Mouse (Mus musculus) small intestine, adult 2 months (tissue): ENCODE results near the gene Cnnm1. TPM values are rescaled to one million over a fixed set of nuclear protein-coding genes. Genes with fewer than 3 reads are reported as not detected.

Source experiments
- H3K27ac ChIP-seq: fragments of 200-500 bp; 2 replicates; pipeline ENCODE4 v1.5.1; 2012; ENCODE audit warnings: low read depth, low read length, control low read depth, inconsistent platforms; ENCODE audit not compliant: insufficient read depth
- H3K27me3 ChIP-seq: fragments of 200-500 bp; 2 replicates; pipeline ENCODE4 v1.6.1; 2012; ENCODE audit warnings: mild to moderate bottlenecking, moderate library complexity, low read length, inconsistent platforms; ENCODE audit not compliant: control insufficient read depth, insufficient read depth
- H3K36me3 ChIP-seq: fragments of 200-500 bp; 2 replicates; pipeline ENCODE4 v1.6.1; 2012; ENCODE audit warnings: mild to moderate bottlenecking, low read length, control low read depth, inconsistent platforms; ENCODE audit not compliant: control insufficient read depth, insufficient read depth
- H3K4me1 ChIP-seq: fragments of 200-500 bp; 2 replicates; pipeline ENCODE4 v1.6.1; 2012; ENCODE audit warnings: low read length, inconsistent platforms, mixed read lengths; ENCODE audit not compliant: control insufficient read depth, insufficient read depth, insufficient read length
- H3K4me3 ChIP-seq: fragments of 200-500 bp; 2 replicates; pipeline ENCODE4 v1.5.1; 2012; ENCODE audit warnings: low read depth, mild to moderate bottlenecking, control low read depth, inconsistent platforms, low read length, moderate library complexity
- CTCF ChIP-seq: fragments of 200-500 bp; IDR thresholded peaks from 2 replicates; pipeline ENCODE4 v1.5.1; 2012; ENCODE audit warnings: low read depth, mild to moderate bottlenecking, control low read depth, inconsistent platforms, low read length, moderate library complexity, mixed read lengths; ENCODE audit not compliant: insufficient replicate concordance, insufficient read length; ENCODE audit errors: extremely low read depth
- POLR2A ChIP-seq: fragments of 200-500 bp; IDR thresholded peaks from 2 replicates; pipeline ENCODE4 v1.6.1; 2012; ENCODE audit warnings: low read depth, mild to moderate bottlenecking, control low read depth, inconsistent platforms, low read length, moderate library complexity
- WGBS: fragments of 180-500 bp; shearing (Covaris S2); methylation state at CpG from one replicate; pipeline ENCODE4 v1.1.7; 2018; 5-methylcytosine and 5-hydroxymethylcytosine counted together
- polyA plus RNA-seq: library from polyadenylated mRNA; depleted of rRNA; stranded (reverse); fragments of >200 nt; gene quantifications from 2 replicates; pipeline ENCODE4 v1.2.3, GENCODE M21; 2012

Gene Cnnm1
- polyA plus RNA-seq, 1 experiment: 0.55 TPM

- no peaks in the 10 kb centered on the region for H3K27me3 ChIP-seq
- TF ChIP-seq CTCF: no peak
- H3K4me1 ChIP-seq: peaks cover 6% of the 10 kb centered on the region; the same call in 1 of the 2 replicates
- H3K4me3 ChIP-seq: no peak overlapping the region
- no peak overlapping the region for H3K27ac ChIP-seq
- no peaks in the 10 kb centered on the region for H3K36me3 ChIP-seq
- 89% methylated on average over 11 of the region's 11 CpGs for WGBS
Observed at GRCm38 (mm10) chr19:43465076-43465475, 24.8 kb downstream of the Cnnm1 start.

GRCm38 (mm10) chr19:43465601-43466255, 25.5 kb downstream of the Cnnm1 start:
- H3K27me3 ChIP-seq: no peaks in the 10 kb centered on the region

GRCm38 (mm10) chr19:43467927-43468685, 27.9 kb downstream of the Cnnm1 start:
- Histone ChIP-seq H3K4me1 (peaks cover 10% of the 10 kb centered on the region; the same call in 1 of the 2 replicates), H3K27me3 (no peaks in the 10 kb centered on the region), H3K36me3 (no peaks in the 10 kb centered on the region), H3K27ac (no peak overlapping the region), H3K4me3 (no peak overlapping the region)
- WGBS: 84% methylated on average over 12 of the region's 12 CpGs
- TF ChIP-seq CTCF (no peak), POLR2A (no peak)

More at GRCm38 (mm10) chr19:43465601-43466255, 25.5 kb downstream of the Cnnm1 start:
- TF ChIP-seq POLR2A (no peak), CTCF (no peak)
- WGBS: 95% methylated on average over 14 of the region's 14 CpGs
- Histone ChIP-seq H3K36me3 (no peaks in the 10 kb centered on the region), H3K4me3 (no peak overlapping the region), H3K4me1 (peaks cover 6% of the 10 kb centered on the region; the same call in 1 of the 2 replicates), H3K27ac (no peak overlapping the region)

GRCm38 (mm10) chr19:43469333-43469732, 29.1 kb downstream of the Cnnm1 start:
- no peak for TF ChIP-seq POLR2A
- TF ChIP-seq CTCF: no peak
- 70% methylated on average over 7 of the region's 7 CpGs for WGBS
- H3K36me3 ChIP-seq: no peaks in the 10 kb centered on the region
- H3K4me1 ChIP-seq: peaks cover 9% of the 10 kb centered on the region; the same call in 1 of the 2 replicates
- no peak overlapping the region for H3K27ac ChIP-seq
- no peaks in the 10 kb centered on the region for H3K27me3 ChIP-seq
- no peak overlapping the region for H3K4me3 ChIP-seq

- Histone ChIP-seq H3K4me1 (peaks cover 5% of the 10 kb centered on the region; the same call in 1 of the 2 replicates), H3K27me3 (no peaks in the 10 kb centered on the region), H3K4me3 (no peak overlapping the region), H3K27ac (no peak overlapping the region), H3K36me3 (no peaks in the 10 kb centered on the region)
- no peak for TF ChIP-seq POLR2A
- TF ChIP-seq CTCF: no peak
- 69% methylated on average over 8 of the region's 8 CpGs for WGBS
Observed at GRCm38 (mm10) chr19:43472331-43472730, 32.1 kb downstream of the Cnnm1 start.

GRCm38 (mm10) chr19:43472781-43473180, 32.5 kb downstream of the Cnnm1 start:
- no peak for TF ChIP-seq POLR2A
- Histone ChIP-seq H3K36me3 (no peaks in the 10 kb centered on the region), H3K27me3 (no peaks in the 10 kb centered on the region), H3K4me1 (peaks cover 5% of the 10 kb centered on the region; the same call in 1 of the 2 replicates), H3K27ac (no peak overlapping the region), H3K4me3 (no peak overlapping the region)
- 74% methylated on average over 7 of the region's 7 CpGs for WGBS

- Histone ChIP-seq H3K4me1 (peaks cover 5% of the 10 kb centered on the region; the same call in 1 of the 2 replicates), H3K27ac (no peak overlapping the region), H3K36me3 (no peaks in the 10 kb centered on the region), H3K27me3 (no peaks in the 10 kb centered on the region), H3K4me3 (no peak overlapping the region)
- TF ChIP-seq CTCF (no peak), POLR2A (no peak)
- WGBS: 51% methylated on average over 2 of the region's 2 CpGs
Observed at GRCm38 (mm10) chr19:43475642-43476041, 35.4 kb downstream of the Cnnm1 start.
